Mouse (Mus musculus) macrophage (primary cell): ENCODE data around the gene C1rl. TPM values are rescaled to one million over a fixed set of nuclear protein-coding genes. Genes with fewer than 3 reads are reported as not detected.
"Not testable (repeated sequence)": the region's sequence is repeated elsewhere in the genome, so short reads cannot be mapped to it uniquely, and the experiment has no call there.

Experiments used
- H3K27ac ChIP-seq: fragments of 350-480 bp; formaldehyde crosslinking; 2 replicates; pipeline ENCODE4 v1.9.0; 2021
- H3K36me3 ChIP-seq: fragments of 350-480 bp; formaldehyde crosslinking; 2 replicates; pipeline ENCODE4 v1.9.0; 2021; ENCODE audit errors: inconsistent target
- H3K4me3 ChIP-seq: fragments of 350-480 bp; formaldehyde crosslinking; 2 replicates; pipeline ENCODE4 v1.9.0; 2021; ENCODE audit errors: inconsistent target
- H3K79me2 ChIP-seq: fragments of 350-480 bp; formaldehyde crosslinking; 2 replicates; pipeline ENCODE4 v1.9.0; 2021; ENCODE audit errors: inconsistent target
- WGBS: methylation state at CpG from one replicate; pipeline ENCODE4 v1.1.7; 2026; ENCODE audit warnings: inconsistent platforms; ENCODE audit not compliant: missing documents; 5-methylcytosine and 5-hydroxymethylcytosine counted together
- polyA plus RNA-seq: library from polyadenylated mRNA; stranded (reverse); fragments of 250-400 nt; gene quantifications from 3 replicates; pipeline ENCODE4 v1.2.4, GENCODE M21; 2018; ENCODE audit warnings: inconsistent platforms

The C1rl gene
- polyA plus RNA-seq, 1 experiment from 2014 or later, result 4.9 TPM

GRCm38 (mm10) chr6:124463881-124464291, 29.0 kb upstream of the C1rl start:
- WGBS, result 12% methylated on average over 8 of the region's 8 CpGs
- H3K4me3 ChIP-seq, result no peak overlapping the region
- H3K36me3 ChIP-seq, result no peaks in the 10 kb centered on the region
- no peaks in the 10 kb centered on the region for H3K79me2 ChIP-seq
- no peak overlapping the region for H3K27ac ChIP-seq

GRCm38 (mm10) chr6:124464305-124465271, 28.3 kb upstream of the C1rl start, which contains the start of gene Clstn3:
Gene Clstn3 (minus strand): TSS chr6:124464794.
- Histone ChIP-seq H3K79me2 (no peaks in the 10 kb centered on the region), H3K36me3 (no peaks in the 10 kb centered on the region), H3K27ac (no peak within 1 kb of the TSS), H3K4me3 (no peak within 1 kb of the TSS)
- WGBS, result 18% methylated on average over 27 of the region's 27 CpGs

GRCm38 (mm10) chr6:124465299-124465698, 27.6 kb upstream of the C1rl start:
- Histone ChIP-seq H3K36me3 (no peaks in the 10 kb centered on the region), H3K27ac (no peak overlapping the region), H3K79me2 (no peaks in the 10 kb centered on the region), H3K4me3 (no peak overlapping the region)
- 70% methylated on average over 6 of the region's 6 CpGs for WGBS

- H3K79me2 ChIP-seq, result no peaks in the 10 kb centered on the region
- H3K27ac ChIP-seq, result no peak overlapping the region
- 99% methylated on average over 6 of the region's 6 CpGs for WGBS
- no peak overlapping the region for H3K4me3 ChIP-seq
- no peaks in the 10 kb centered on the region for H3K36me3 ChIP-seq
These were observed 27.2 kb upstream of the C1rl start for GRCm38 (mm10) chr6:124465729-124466128.

GRCm38 (mm10) chr6:124471121-124471520, 21.8 kb upstream of the C1rl start:
- H3K79me2 ChIP-seq, result no peaks in the 10 kb centered on the region
- 84% methylated on average over 3 of the region's 3 CpGs for WGBS
- H3K27ac ChIP-seq, result no peak overlapping the region
- no peak overlapping the region for H3K4me3 ChIP-seq
- no peaks in the 10 kb centered on the region for H3K36me3 ChIP-seq

GRCm38 (mm10) chr6:124471783-124472638, 20.9 kb upstream of the C1rl start:
- 88% methylated on average over 6 of the region's 6 CpGs for WGBS
- not testable (repeated sequence) for H3K36me3 ChIP-seq, H3K27ac ChIP-seq, H3K79me2 ChIP-seq, H3K4me3 ChIP-seq

GRCm38 (mm10) chr6:124472801-124473200, 20.1 kb upstream of the C1rl start:
- H3K27ac ChIP-seq, result no peak overlapping the region
- H3K36me3 ChIP-seq, result no peaks in the 10 kb centered on the region
- 32% methylated on average over 5 of the region's 6 CpGs for WGBS
- H3K79me2 ChIP-seq, result no peaks in the 10 kb centered on the region
- no peak overlapping the region for H3K4me3 ChIP-seq

- H3K27ac ChIP-seq, result no peak overlapping the region
- no peaks in the 10 kb centered on the region for H3K36me3 ChIP-seq
- no peak overlapping the region for H3K4me3 ChIP-seq
- WGBS, result 88% methylated on average over 9 of the region's 11 CpGs
- no peaks in the 10 kb centered on the region for H3K79me2 ChIP-seq
These were observed 18.3 kb upstream of the C1rl start for GRCm38 (mm10) chr6:124474621-124475020.

- H3K36me3 ChIP-seq, H3K4me3 ChIP-seq, H3K79me2 ChIP-seq, H3K27ac ChIP-seq: not testable (repeated sequence)
- 89% methylated on average over 8 of the region's 11 CpGs for WGBS
These were observed 17.4 kb upstream of the C1rl start for GRCm38 (mm10) chr6:124475335-124476075.

- H3K79me2 ChIP-seq, result no peaks in the 10 kb centered on the region
- WGBS, result 96% methylated on average over 7 of the region's 7 CpGs
- no peak overlapping the region for H3K4me3 ChIP-seq
- H3K27ac ChIP-seq, result no peak overlapping the region
- H3K36me3 ChIP-seq, result no peaks in the 10 kb centered on the region
These were observed 16.7 kb upstream of the C1rl start for GRCm38 (mm10) chr6:124476216-124476615.

GRCm38 (mm10) chr6:124476796-124477195, 16.1 kb upstream of the C1rl start:
- no peaks in the 10 kb centered on the region for H3K36me3 ChIP-seq
- WGBS, result 87% methylated on average over 11 of the region's 11 CpGs
- H3K4me3 ChIP-seq, result no peak overlapping the region
- H3K79me2 ChIP-seq, result no peaks in the 10 kb centered on the region
- H3K27ac ChIP-seq, result peak overlapping the region; percentile 65; the same call in 1 of the 2 replicates

- WGBS, result 25% methylated on average over 5 of the region's 5 CpGs
- Histone ChIP-seq H3K27ac (peak overlapping the region; percentile 65), H3K4me3 (no peak overlapping the region), H3K79me2 (no peaks in the 10 kb centered on the region), H3K36me3 (no peaks in the 10 kb centered on the region)
These were observed 15.7 kb upstream of the C1rl start for GRCm38 (mm10) chr6:124477221-124477655.

- H3K36me3 ChIP-seq, result no peaks in the 10 kb centered on the region
- H3K79me2 ChIP-seq, result no peaks in the 10 kb centered on the region
- H3K4me3 ChIP-seq, result no peak overlapping the region
- 8% methylated on average over 17 of the region's 17 CpGs for WGBS
- peak overlapping the region; percentile 65 for H3K27ac ChIP-seq
These were observed 14.8 kb upstream of the C1rl start for GRCm38 (mm10) chr6:124477922-124478651.
